Mouse (Mus musculus): ENCODE data around the gene Hmgcs1.

Gene Hmgcs1

GRCm38 (mm10) chr13:119754635-119755020, 64.4 kb downstream of the Hmgcs1 start:
- no peak for DNase-seq

- peak; percentile 77 for DNase-seq
Observed at GRCm38 (mm10) chr13:119755141-119755547, 65.0 kb downstream of the Hmgcs1 start.

GRCm38 (mm10) chr13:119755681-119756471, 65.7 kb downstream of the Hmgcs1 start, which contains the start of gene Nim1k:
Nim1k (minus strand) TSS chr13:119755882.
- DNase-seq = peak; percentile 92

- no peak for DNase-seq
Observed at GRCm38 (mm10) chr13:119756831-119757230, 66.7 kb downstream of the Hmgcs1 start.
